Mouse (Mus musculus): ENCODE data around the gene Vwa2.

Vwa2 gene

GRCm38 (mm10) chr19:56873816-56874600 lies at the start of gene Vwa2:
Gene Vwa2 (plus strand): TSS chr19:56874249.
- DNase-seq = no peak

DNA sequence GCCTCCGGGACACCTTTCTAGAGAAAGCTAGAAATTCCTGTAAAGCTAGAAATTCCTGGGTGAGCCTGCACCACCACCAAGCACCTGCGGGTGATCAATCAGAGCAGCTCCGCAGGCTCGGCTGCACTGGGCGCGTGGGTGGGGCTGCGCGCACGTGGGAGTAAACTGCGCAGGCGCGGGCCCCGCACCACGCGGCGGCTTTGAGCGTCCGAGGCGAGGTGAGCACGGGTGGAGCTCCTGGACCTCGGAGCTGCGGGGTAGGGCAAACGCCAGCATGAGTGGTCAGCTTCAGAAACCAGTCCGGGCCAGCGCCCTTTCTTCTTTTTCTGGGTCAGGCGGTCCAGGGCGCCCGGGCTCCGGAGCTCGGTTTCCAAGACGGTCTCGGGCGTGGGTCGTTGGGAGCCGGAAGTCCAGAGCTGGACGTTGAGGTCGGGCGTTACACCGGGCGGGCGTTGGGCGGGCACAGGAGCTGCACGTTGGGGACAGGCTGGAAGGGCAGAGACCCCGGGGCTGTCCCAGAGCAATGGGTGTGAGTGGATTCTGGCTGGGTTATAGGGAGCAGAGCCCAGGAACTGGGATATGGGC lies 47.9 kb upstream of the Vwa2 start, which contains the start of gene Tdrd1:
Gene Tdrd1, plus strand, starts transcription at position 163 of the 585 bp plus-strand sequence.
- DNase-seq = peak; percentile 90

- peak; percentile 61 for DNase-seq
Measured at GRCm38 (mm10) chr19:56828305-56828704, 45.7 kb upstream of the Vwa2 start.

DNA sequence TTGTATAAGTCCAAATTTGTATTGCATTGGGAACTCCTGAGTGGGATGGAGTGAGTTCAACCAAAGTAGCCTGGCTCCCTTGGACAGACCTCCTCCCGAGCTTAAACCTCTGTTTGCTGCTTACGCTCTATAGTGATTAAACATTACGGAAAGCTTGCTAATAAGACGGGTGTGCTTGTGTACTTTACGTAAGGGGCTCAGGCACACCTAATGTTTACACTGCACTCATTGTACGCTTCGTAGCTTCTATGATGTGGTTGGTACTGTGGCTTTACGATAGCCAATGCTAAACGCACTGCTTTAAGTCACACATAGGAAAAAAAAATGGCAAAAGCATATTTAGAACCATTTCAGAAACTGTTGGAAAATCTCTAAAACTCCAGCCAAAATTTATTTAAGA lies 44.8 kb upstream of the Vwa2 start:
- peak; percentile 55 for DNase-seq

- DNase-seq = peak; percentile 70
Measured at GRCm38 (mm10) chr19:56830163-56830562, 43.9 kb upstream of the Vwa2 start.

DNA sequence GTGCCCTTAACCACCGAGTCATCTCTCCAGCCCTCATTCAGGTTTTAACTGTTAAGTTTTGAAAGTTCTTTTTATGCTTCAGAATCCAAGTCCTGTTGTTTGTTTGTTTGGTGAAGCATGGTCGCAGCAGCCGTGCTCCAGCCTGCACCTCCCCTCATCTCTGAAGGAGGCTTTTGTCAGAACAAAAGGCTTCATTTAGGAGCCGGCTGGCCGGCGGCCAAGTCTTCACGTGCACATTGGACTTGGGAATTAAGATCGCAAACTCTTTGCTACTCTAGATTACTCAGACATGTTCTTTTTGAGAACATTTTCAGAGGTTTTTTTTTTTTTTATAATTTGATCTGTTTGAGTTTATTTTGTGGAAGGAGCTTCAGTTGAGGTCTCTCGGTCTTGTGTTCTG lies 38.7 kb upstream of the Vwa2 start:
- peak; percentile 45 for DNase-seq

DNA sequence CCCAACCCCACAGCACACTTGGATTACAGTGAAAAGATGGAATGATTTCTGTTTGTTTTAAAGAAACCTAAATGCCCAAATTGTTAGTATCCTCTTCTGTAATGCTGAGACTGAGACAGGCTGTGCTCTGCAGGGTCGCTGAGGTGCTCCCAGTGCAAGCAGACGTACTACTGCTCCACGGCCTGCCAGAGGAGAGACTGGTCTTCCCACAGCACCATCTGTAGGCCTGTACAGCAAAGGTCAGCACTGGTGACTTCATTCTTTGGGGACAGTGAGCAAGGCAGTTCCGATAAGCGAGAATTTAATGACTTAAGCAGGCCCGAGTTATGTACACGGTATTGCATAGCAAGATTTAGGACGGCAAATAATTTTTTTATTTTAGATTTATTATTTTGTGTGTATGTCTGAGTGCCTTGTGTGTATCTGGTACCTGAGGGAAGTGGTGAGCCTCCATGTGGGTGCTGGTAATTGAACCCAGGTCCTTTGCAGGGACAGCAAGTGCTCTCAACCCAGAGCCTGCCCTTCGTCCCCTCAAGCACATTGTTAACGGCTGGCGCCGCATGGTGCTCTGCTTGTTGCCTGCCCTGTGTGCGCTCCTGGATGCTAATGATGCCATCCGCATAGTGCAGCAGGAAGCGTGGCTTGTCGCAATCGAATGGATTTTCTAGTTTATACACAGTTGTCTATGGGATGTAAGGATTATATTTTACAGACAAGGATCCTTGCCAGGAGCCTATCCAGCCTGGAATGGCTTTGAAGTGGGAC lies 34.9 kb upstream of the Vwa2 start:
- peak; percentile 94 for DNase-seq

DNA sequence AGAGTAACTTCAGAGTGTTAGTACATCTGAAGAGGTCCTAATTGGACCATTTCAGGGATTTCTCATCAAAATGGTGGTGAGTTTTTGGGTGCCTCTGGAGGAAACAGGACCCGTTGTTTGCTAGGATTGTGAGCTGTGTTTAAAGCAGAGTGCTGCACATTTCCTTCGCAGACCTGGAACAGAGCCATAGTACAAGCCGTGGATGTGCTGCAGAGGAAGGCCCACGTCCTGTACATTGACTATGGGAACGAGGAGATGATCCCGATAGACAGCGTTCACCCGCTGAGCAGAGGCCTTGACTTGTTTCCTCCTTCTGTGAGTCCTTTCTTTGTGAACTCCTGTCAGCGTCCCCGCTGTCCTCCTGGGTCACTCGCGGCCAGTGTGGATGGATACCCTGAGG lies 31.1 kb upstream of the Vwa2 start:
- DNase-seq = no peak

DNA sequence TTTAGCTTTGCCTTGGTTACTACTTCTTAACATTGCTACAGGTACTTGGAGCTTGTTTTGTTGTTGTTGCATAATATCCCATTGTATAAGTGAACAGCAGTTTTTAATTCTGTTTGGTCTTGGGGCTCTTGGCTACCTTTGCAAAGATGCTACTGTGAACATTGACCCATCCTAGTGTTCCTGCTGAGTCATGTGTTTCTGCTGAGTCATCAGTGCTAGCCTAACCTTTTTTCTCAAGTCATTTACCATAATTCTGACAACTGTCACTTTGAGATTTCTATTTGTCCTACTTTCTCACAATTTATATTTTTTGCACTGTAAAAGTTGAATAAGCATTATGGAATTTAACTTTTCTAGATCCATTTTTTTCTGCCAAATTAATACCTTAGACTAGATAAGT lies 21.5 kb upstream of the Vwa2 start:
- no peak for DNase-seq

GRCm38 (mm10) chr19:56856455-56856854 lies 17.6 kb upstream of the Vwa2 start:
- no peak for DNase-seq

DNA sequence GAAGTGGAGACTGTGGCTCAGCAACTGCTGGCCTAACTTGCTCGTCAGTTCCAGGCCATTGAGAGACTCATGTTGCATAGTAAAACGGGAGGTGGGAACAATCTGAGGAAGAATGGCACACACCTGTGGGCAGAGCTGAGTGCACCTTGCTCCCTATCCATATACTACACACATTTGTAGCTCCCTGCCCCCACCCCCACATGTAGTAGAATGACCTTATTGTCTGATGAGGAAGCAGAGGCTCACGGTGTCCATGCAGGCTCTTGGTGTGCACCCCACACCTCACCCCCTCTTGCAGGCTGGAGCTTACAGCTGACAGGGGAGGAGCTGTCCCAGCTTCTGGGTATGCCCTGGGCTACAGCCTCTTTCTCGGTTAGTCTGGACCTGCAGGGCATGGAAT lies 6.3 kb upstream of the Vwa2 start:
- DNase-seq = no peak

- DNase-seq = no peak
Measured at GRCm38 (mm10) chr19:56874601-56875315, 709 bp downstream of the Vwa2 start.

- DNase-seq = no peak
Measured at GRCm38 (mm10) chr19:56877364-56877763, 3.3 kb downstream of the Vwa2 start.

DNA sequence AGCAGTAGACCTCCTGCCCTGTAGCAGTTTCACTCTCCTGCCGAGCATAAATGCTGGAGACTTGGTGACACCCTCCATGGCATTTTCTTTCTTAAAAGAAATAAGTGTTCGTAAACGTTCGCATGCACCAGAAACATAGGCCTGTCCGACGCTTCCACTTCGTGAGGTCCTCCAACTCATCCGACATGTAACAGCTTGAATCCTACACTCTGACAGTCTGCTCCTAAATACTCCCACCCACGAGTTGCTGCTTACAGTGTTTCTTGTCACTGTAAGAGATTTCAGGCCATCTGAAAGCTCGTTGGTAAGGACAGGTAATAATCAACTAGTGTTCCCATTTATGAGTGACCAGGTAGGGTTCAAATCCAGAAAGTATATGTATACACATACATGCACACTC lies 13.8 kb downstream of the Vwa2 start:
- DNase-seq = no peak

GRCm38 (mm10) chr19:56888654-56889053 lies 14.6 kb downstream of the Vwa2 start:
- DNase-seq = no peak

- no peak for DNase-seq
Measured at GRCm38 (mm10) chr19:56891438-56891837, 17.4 kb downstream of the Vwa2 start.

DNA sequence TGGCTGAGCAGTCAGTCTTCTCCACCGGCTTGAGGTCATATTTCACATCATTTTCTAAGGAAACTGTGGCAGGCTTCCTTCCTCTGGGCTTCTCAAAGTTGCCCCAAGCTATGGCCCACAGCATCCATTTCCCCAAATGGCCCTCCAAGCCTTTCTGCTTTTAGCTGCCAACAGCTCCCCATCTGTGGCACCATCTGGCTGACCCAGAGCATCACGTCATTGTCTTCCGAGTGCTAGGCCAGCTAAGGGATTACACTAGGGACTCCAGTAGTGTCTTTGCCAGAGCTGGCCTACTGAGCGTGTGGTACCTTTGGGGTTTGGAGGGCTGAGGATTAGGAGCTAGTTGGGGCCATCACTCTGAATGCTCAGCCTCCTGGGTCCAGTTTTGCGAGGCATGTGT lies 18.5 kb downstream of the Vwa2 start:
- DNase-seq = no peak

- DNase-seq = no peak
Measured at GRCm38 (mm10) chr19:56893326-56893725, 19.3 kb downstream of the Vwa2 start.

DNA sequence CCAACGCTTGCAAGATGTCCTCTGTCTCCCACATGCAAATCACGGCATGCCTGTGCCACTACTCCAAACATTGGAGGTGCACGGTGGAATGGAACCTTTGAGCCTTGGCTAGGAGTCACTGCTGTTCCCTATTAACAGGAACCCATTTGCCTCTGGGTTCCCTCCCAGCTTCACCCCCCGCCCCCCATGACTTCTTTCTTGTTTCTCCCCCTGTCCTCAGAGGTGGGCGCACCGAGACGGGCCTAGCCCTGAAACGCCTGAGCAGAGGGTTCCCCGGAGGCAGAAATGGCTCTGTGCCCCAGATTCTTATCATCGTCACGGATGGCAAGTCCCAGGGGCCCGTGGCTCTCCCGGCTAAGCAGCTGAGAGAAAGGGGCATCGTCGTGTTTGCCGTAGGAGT lies 23.6 kb downstream of the Vwa2 start:
- no peak for DNase-seq

- DNase-seq = no peak
Measured at GRCm38 (mm10) chr19:56904095-56904494, 30.0 kb downstream of the Vwa2 start.

DNA sequence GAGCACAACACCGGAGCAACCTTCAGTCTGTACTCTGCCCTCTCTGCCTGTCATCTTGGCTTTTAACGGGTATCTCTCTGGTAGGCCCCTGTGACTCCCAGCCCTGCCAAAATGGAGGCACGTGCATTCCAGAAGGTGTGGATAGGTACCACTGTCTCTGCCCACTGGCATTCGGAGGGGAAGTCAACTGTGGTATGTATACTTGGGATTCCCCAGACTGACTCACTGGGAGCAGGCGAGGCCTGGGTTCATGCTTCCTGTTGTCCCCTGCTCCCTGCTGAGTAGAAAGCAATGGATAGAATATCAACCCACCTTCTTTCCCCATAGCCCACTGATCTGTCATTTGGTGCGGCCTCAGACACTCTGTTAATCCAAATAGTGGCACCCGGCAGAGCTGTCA lies 31.3 kb downstream of the Vwa2 start:
- no peak for DNase-seq

DNA sequence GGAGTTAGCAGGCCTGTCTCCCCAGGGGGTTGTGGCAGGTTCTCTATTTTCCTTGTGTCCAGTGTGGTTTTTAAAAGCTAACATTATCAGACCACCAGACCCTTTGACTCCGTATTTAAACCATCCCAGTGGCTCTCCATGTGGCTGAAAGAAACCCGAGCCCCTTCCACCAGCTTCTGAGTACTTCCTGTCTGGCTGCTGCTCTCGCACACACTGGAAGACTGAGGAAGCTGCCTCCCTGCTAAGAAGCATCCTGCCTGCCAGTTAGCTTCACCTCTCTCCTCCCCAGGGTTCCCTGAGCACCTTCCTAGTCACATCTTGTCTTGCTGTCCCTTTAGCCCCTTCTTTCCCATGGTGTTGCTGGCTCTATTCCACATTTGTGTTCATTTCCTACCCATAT lies 33.8 kb downstream of the Vwa2 start:
- DNase-seq = no peak

Measured in heart, adult 11 months (tissue).